Mouse (Mus musculus) lung, postnatal 0 days (tissue): ENCODE measurements at regions not wholly inside any gene's neighbourhood (a gene's known extent, or its start where the extent isn't known, plus 50 kb on each side); places are given as distances from the start of the nearest gene placed in this dataset.
"Not testable (repeated sequence)": the region's sequence is repeated elsewhere in the genome, so short reads cannot be mapped to it uniquely, and the experiment has no call there.

Experiments
- CTCF ChIP-seq: IDR thresholded peaks from 2 replicates; pipeline ENCODE4 v1.5.1; 2016; ENCODE audit warnings: antibody characterized with exemption, mild to moderate bottlenecking
- EP300 ChIP-seq: IDR thresholded peaks from 2 replicates; pipeline ENCODE4 v1.6.1; 2016; ENCODE audit warnings: antibody characterized with exemption, mild to moderate bottlenecking, control low read depth

GRCm38 (mm10) chr17:13438790-13439189 lies 84.4 kb downstream of the Tcp10c start:
- not testable (repeated sequence) for TF ChIP-seq EP300, CTCF
